Mouse (Mus musculus) yolk sac, embryonic 10.5 days (tissue): ENCODE data around the gene Laptm5.

Experiments used
- DNase-seq: peaks from one replicate; pipeline ENCODE4 v3.0.0-alpha.2; 2017; ENCODE audit warnings: low spot score

The Laptm5 gene

DNA sequence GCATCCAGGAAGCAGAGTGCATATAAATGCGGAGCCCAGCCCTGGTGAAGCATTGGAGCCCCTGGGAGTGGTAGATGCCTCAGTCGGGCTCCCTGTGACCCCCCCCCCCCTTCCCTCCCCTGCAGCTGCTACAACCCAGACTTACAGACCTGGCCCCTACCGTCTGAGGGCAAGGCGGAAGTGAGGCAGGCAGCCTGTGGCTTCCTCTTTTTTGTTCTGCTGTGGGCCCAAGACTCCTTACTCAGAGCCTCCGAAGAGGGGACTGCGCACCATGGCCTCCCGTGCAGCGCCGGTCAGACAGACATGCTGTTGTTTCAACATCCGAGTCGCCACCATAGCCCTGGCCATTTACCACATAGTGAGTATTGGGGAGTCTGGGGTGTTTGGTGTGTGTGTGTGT, at the start of gene Laptm5:
Laptm5 (plus strand) TSS at position 49 of the 400 bp plus-strand sequence.
- no peak for DNase-seq

- no peak for DNase-seq
Observed at GRCm38 (mm10) chr4:130865460-130865859, 47.5 kb upstream of the Laptm5 start.

DNA sequence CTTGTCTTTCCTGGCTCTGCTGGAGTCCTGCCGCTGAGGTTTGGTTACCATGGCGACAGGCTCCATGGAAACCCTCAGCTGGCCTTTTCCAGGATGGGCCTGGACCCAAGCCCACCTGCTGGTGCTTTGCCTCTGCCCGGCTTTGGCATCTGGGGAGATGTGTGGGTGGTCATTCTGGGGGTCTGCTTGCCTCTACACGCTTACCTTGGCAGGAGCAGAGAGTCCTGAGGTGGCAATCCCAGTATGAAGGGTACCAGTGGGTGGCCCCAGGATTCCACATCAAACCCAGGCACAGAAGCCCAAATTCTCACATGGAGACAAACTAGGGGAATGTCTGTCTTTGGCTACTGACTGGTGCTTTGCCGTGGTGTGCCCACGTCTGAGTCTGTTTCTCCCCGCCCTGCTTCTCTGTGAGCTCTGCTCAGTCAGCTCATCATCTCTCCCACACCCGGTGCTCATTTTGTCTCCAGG, 47.0 kb upstream of the Laptm5 start:
- no peak for DNase-seq

DNA sequence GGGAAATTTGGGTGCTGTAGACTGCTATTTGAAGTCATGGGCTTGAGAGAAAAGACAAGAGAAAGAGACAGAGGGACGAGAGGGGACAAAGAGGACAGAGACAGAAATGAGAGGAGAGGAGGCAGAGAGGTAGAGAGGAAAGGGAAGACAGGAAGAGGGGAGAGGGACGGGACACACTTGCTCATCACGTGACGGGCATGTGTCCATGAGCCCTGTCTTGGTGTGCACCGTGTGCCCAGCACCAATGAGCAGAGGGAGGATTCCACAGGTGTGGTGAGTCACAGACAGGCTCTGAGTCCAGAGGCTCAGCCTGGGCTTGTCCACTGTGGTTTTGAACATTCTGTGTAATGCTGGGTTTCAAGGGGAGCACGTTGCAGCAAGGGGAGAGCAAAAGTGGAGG, 45.0 kb upstream of the Laptm5 start:
- DNase-seq = no peak

DNA sequence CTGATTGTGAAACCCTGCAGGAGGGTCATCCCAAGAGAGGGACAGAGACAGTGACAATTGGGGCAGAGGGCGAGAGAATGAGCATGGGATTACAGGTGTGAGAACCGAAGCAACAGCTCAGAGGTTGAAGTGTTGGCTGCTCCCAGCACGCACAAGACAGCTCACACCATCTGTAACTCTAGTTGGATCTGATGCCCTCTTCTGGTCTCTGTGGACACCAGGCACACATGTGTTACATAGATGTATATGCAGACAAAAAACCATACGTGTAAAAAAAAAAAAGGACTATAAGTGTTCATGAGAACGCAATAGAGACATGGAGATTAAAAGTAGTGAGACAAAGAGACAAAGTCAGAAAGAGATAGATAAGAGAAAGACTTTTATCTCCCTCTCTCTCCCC, 44.1 kb upstream of the Laptm5 start:
- no peak for DNase-seq

DNA sequence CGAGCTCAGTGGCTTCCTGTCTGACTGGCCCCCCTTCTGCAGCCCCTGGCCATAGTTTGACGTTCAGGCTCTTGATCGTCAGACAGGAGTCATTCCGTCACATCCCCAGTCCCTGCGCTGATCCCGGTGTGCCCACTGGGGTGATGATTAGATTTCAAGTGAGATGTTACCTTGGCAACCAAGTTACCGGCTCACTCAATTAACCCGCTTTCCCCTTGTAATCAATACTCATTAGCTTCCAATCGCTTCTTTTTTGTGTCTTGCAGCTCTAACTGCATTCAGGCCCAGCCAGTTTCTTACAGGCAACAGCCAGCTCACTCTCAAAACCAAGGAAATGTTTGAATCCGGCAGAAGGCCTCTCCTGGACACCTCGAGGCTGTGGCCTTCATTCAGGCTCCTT, 40.5 kb upstream of the Laptm5 start:
- DNase-seq = no peak

- no peak for DNase-seq
Observed at GRCm38 (mm10) chr4:130873440-130873839, 39.5 kb upstream of the Laptm5 start.

DNA sequence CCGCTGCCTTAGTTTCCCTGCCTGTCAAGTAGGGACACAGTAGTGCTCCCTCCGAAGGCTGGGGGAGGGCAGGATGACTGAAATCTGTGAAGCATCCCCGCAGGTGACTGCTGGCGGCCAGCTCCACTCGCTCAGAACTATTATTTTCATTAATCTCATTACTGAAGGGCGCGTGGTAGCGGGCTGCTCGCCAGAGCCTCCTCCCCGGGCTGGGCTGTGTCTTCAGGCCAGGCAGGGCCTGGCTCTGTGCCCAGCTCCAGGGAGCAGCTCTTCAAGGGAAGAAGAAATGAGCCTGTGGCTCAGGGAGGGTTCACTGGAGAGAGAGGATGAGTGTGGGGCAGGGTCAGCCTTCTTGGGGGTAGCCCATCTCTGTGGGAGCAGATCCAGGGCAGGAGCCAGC, 38.3 kb upstream of the Laptm5 start:
- no peak for DNase-seq

GRCm38 (mm10) chr4:130876016-130876726, 36.8 kb upstream of the Laptm5 start:
- DNase-seq = no peak

GRCm38 (mm10) chr4:130878273-130879047, 34.5 kb upstream of the Laptm5 start:
- DNase-seq = peak; percentile 78

- DNase-seq = no peak
Observed at GRCm38 (mm10) chr4:130879048-130879384, 33.9 kb upstream of the Laptm5 start.

GRCm38 (mm10) chr4:130881336-130881735, 31.6 kb upstream of the Laptm5 start:
- DNase-seq = no peak

DNA sequence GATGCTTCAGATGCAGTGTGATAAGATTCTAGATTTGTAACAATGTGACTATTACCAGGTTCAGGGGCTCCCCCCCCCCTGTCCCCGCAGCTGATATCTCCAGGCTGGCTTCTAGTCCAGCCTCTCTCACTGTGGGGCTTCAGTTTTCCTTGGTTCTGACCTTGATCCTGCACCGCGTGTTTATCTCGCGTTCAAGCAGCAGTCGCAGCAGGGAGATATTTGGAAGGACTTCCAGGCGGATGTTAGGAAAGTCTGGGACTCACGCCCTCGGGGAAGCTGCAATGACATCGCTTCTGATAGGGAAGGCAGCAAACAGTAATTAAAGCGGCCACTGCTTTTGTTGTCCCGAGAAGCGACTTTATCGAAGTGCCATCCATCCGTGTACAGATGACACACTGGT, 30.2 kb upstream of the Laptm5 start:
- DNase-seq = no peak

- DNase-seq = no peak
Observed at GRCm38 (mm10) chr4:130883820-130884533, 28.9 kb upstream of the Laptm5 start.

DNA sequence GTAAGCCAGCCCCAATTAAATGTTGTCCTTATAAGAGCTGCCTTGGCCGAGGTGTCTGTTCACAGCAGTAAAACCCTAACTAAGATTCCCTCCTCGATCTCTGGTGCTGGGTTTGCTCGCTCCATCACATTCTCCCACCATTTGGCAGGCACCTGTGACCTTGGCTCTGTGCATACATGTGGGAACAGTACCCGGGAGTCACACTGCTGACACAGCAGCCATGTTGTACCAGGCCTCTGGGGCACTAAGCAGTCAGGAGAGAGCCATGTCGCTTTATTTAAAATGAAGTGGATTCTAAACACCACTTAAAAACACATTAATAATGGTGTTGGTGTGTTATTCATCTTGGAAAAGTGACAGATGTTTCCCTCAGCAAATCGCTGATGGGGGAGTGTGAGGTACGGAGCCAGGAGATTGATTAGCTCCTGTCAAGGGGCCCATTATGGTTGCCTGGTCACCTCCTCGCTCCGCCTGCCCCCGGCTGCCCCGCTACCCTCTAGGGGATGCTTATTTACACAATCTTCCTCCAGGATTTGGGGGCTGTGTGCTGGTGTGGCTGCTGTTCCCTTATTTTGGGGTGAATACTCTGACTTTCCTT, 25.7 kb upstream of the Laptm5 start:
- no peak for DNase-seq

- DNase-seq = no peak
Observed at GRCm38 (mm10) chr4:130889777-130890510, 23.0 kb upstream of the Laptm5 start.

DNA sequence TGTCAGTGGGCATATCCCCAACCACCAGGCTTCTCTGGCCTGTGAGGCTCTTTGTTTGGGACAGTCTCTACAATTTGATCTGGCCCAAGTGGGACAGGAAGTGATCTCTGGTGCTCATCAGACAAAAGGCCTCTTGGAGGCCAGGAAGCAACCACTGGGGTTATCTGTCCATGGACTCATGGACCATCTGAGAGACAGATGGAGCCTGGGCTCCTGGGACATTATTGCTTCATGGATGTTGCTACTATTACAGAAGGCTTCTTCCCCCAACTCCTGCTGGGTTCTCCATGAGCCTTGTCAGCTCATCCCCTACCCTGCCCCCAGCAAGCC, 22.4 kb upstream of the Laptm5 start:
- no peak for DNase-seq

GRCm38 (mm10) chr4:130892001-130892587, 20.8 kb upstream of the Laptm5 start:
- DNase-seq = peak; percentile 54

- no peak for DNase-seq
Observed at GRCm38 (mm10) chr4:130893688-130894087, 19.2 kb upstream of the Laptm5 start.

GRCm38 (mm10) chr4:130895701-130896100, 17.2 kb upstream of the Laptm5 start:
- DNase-seq = no peak

DNA sequence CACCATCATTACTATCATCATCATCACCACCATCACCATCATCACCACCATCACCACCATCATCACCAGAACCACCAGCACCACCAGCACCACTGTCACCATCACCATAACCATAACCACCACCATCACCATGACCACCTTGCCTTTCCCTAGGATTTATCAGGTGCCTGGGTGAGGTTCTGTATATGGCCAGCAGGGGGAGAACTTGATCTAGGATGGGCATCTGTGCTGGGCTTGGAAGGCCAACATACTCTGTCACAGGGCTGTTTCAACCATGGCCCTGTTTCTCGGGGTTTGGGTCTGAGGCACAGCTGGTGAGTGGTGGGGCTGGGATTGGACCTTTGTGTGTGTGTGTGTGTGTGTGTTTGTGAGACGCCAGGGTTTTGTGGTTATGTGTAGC, 16.6 kb upstream of the Laptm5 start:
- no peak for DNase-seq

DNA sequence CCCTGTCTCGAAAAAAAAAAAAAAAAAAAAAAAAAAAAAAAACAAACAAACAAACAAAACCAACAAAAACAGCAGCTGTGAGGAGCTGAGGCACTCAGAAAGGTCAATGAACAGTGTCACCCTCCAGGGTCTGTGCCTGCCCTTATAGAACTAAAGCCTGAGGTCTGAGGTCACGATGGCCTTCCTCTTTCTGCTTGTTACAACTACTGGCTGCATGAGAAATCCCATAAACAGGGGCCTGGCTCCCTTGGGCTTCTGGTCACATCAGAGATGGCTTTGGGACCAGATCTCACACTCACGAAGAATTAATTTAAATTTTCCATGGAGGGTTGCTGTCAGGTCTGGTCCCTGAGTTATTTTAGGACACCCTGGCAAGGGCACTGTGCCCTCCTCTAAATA, 13.5 kb upstream of the Laptm5 start:
- no peak for DNase-seq
